ENCODE assay signal across 22 mouse cellular contexts in the genomic region with DNA sequence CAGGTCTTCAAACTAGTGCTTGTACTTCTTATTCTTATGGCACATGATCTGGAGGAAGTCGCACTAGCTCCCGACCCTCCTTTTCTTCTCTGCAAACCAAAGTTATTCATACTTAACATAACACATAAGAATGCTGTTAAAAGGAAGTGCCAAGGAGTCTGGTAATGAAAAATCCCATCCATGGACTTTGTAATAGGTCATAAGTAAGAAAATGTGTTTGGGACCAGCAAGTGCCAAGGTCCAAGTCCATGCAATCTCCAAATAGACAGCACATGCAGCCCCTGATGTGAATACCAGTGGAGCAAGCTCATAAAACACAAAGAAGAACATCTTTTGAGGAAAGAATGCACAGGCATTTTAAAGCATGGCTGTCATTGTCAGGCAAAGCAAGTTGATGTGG.
"Had no signal": no experiment of that assay in that cellular context is flagged by ENCODE, and none has a peak within 500 bp of the region (broad histone marks: within the 10 kb centered on the region; RNA-seq: fewer than 3 reads in every experiment).

No protein-coding gene starts in this region.

- H3K4me1 ChIP-seq: heart, embryonic 13.5 days; heart, embryonic 15.5 days; limb, embryonic 13.5 days; limb, embryonic 15.5 days; liver, embryonic 12.5 days had no signal

- H3K27me3 ChIP-seq: heart, embryonic 13.5 days; heart, embryonic 15.5 days; hindbrain, embryonic 15.5 days; limb, embryonic 13.5 days; limb, embryonic 15.5 days; liver, embryonic 12.5 days had no signal

- H3K4me3 ChIP-seq: heart, adult 2 months; heart, embryonic 13.5 days; heart, embryonic 15.5 days; hindbrain, embryonic 13.5 days; hindbrain, embryonic 15.5 days; limb, embryonic 13.5 days; limb, embryonic 15.5 days; liver, embryonic 12.5 days had no signal

- H3K36me3 ChIP-seq: heart, embryonic 13.5 days; heart, embryonic 15.5 days; hindbrain, embryonic 13.5 days; hindbrain, embryonic 15.5 days; limb, embryonic 13.5 days; limb, embryonic 15.5 days; liver, embryonic 12.5 days had no signal

- H3K27ac ChIP-seq: heart, adult 2 months; heart, embryonic 13.5 days; heart, embryonic 15.5 days; hindbrain, embryonic 13.5 days; hindbrain, embryonic 15.5 days; hindbrain, postnatal 0 days; limb, embryonic 13.5 days; limb, embryonic 15.5 days; liver, embryonic 12.5 days; liver, embryonic 14.5 days had no signal

- H3K9me3 ChIP-seq: heart, embryonic 13.5 days; heart, embryonic 15.5 days; hindbrain, embryonic 13.5 days; hindbrain, embryonic 15.5 days; limb, embryonic 13.5 days; limb, embryonic 15.5 days; liver, embryonic 12.5 days had no signal

- DNase-seq: gastrocnemius, postnatal 14 days; gastrocnemius, postnatal 36 days; heart, adult 11 months; heart, adult 2 months; heart, postnatal 14 days; heart, postnatal 36 days; kidney, postnatal 10 days; layer of hippocampus, adult 9-11 months; layer of hippocampus, postnatal 36 days; left cerebral cortex, postnatal 4 days; lung, adult 18-20 months had no signal

- ATAC-seq: hindbrain, postnatal 0 days; intestine, embryonic 16.5 days; liver, embryonic 12.5 days had no signal

- H3K4me2 ChIP-seq: heart, embryonic 11.5 days; heart, embryonic 13.5 days; heart, embryonic 15.5 days; hindbrain, embryonic 13.5 days; hindbrain, embryonic 15.5 days; limb, embryonic 13.5 days; limb, embryonic 15.5 days; liver, embryonic 12.5 days had no signal

- H3K9ac ChIP-seq: heart, embryonic 13.5 days; heart, embryonic 15.5 days; hindbrain, embryonic 13.5 days; hindbrain, embryonic 15.5 days; limb, embryonic 13.5 days; limb, embryonic 15.5 days; liver, embryonic 12.5 days; liver, embryonic 14.5 days had no signal
